Mouse (Mus musculus): ENCODE measurements around the gene Mta3. TPM values are rescaled to one million over a fixed set of nuclear protein-coding genes. Genes with fewer than 3 reads are reported as not detected.

The Mta3 gene
- polyA plus RNA-seq, 1 experiment from 2014 or later: 44.5 TPM

GRCm38 (mm10) chr17:83710639-83711038, 4.7 kb downstream of the Mta3 start:
- WGBS: 94% methylated on average over 8 of the region's 8 CpGs

GRCm38 (mm10) chr17:83712341-83712740, 6.4 kb downstream of the Mta3 start:
- H3K4me2 ChIP-seq (ENCODE audit: low read depth, low read length): no peak overlapping the region
- no peaks in the 10 kb centered on the region for H3K27me3 ChIP-seq (ENCODE audit: control insufficient read depth, insufficient read depth, low read length)
- DNase-seq (ENCODE audit: low spot score) (no peak), ATAC-seq (replicated peaks; ENCODE audit: insufficient number of reproducible peaks, low FRiP score, low TSS enrichment, low read depth) (no peak)
- no peaks in the 10 kb centered on the region for H3K9me3 ChIP-seq (replicated peaks; ENCODE audit: control insufficient read depth, low read length)
- no peaks in the 10 kb centered on the region for H3K4me1 ChIP-seq (ENCODE audit: control insufficient read depth, insufficient read depth, low read length)
- H3K9ac ChIP-seq (replicated peaks; ENCODE audit: low read length): no peak overlapping the region
- no peaks in the 10 kb centered on the region; the same call in none of the 2 replicates for H3K36me3 ChIP-seq (replicated peaks; ENCODE audit: control insufficient read depth, insufficient read depth, low read depth, low read length)
- H3K27ac ChIP-seq (replicated peaks; ENCODE audit: low read depth, low read length): no peak overlapping the region
- 88% methylated on average over 9 of the region's 9 CpGs for WGBS
- no peak overlapping the region for H3K4me3 ChIP-seq (ENCODE audit: low read depth, low read length)

More at GRCm38 (mm10) chr17:83710639-83711038, 4.7 kb downstream of the Mta3 start:
- DNase-seq (ENCODE audit: low spot score) (no peak), ATAC-seq (replicated peaks; ENCODE audit: insufficient number of reproducible peaks, low FRiP score, low TSS enrichment, low read depth) (no peak)
- no peak overlapping the region for H3K4me3 ChIP-seq (ENCODE audit: low read depth, low read length)
- no peaks in the 10 kb centered on the region for H3K4me1 ChIP-seq (ENCODE audit: control insufficient read depth, insufficient read depth, low read length)
- H3K4me2 ChIP-seq (ENCODE audit: low read depth, low read length): no peak overlapping the region
- H3K27ac ChIP-seq (replicated peaks; ENCODE audit: low read depth, low read length): no peak overlapping the region
- H3K9ac ChIP-seq (replicated peaks; ENCODE audit: low read length): no peak overlapping the region
- no peaks in the 10 kb centered on the region for H3K27me3 ChIP-seq (ENCODE audit: control insufficient read depth, insufficient read depth, low read length)
- H3K9me3 ChIP-seq (replicated peaks; ENCODE audit: control insufficient read depth, low read length): no peaks in the 10 kb centered on the region
- H3K36me3 ChIP-seq (replicated peaks; ENCODE audit: control insufficient read depth, insufficient read depth, low read depth, low read length): no peaks in the 10 kb centered on the region; the same call in none of the 2 replicates

DNA sequence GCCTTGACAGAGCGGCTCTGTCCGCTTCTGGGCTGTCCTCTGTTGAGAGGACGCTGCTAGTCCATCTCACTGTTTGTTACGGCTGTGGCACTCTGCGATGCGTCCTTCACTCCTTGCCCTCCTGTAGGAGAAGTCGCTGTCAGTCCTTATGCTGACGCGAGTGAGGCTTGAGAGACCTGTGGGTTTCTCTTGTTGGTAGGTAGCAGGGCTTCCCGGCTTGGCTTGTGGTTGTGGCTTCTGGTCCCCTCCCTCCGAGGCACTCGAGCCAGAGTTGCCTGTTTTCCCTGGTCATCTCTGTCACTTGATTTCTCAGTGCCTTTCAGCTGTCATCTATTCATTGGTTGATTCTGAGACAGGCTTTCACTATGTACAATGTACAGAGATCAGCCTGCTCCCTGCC, 14.5 kb downstream of the Mta3 start:
- H3K27ac ChIP-seq (replicated peaks; ENCODE audit: low read depth, low read length): no peak overlapping the region
- 86% methylated on average over 12 of the region's 12 CpGs for WGBS

GRCm38 (mm10) chr17:83721157-83721556, 15.2 kb downstream of the Mta3 start:
- no peak overlapping the region for H3K4me3 ChIP-seq (ENCODE audit: low read depth, low read length)
- ATAC-seq (replicated peaks; ENCODE audit: insufficient number of reproducible peaks, low FRiP score, low TSS enrichment, low read depth) (no peak), DNase-seq (ENCODE audit: low spot score) (no peak)
- H3K27me3 ChIP-seq (ENCODE audit: control insufficient read depth, insufficient read depth, low read length): no peaks in the 10 kb centered on the region
- no peak overlapping the region for H3K27ac ChIP-seq (replicated peaks; ENCODE audit: low read depth, low read length)
- H3K9ac ChIP-seq (replicated peaks; ENCODE audit: low read length): no peak overlapping the region
- no peaks in the 10 kb centered on the region for H3K4me1 ChIP-seq (ENCODE audit: control insufficient read depth, insufficient read depth, low read length)
- H3K36me3 ChIP-seq (replicated peaks; ENCODE audit: control insufficient read depth, insufficient read depth, low read depth, low read length): no peaks in the 10 kb centered on the region; the same call in 1 of the 2 replicates
- H3K4me2 ChIP-seq (ENCODE audit: low read depth, low read length): no peak overlapping the region
- no peaks in the 10 kb centered on the region for H3K9me3 ChIP-seq (replicated peaks; ENCODE audit: control insufficient read depth, low read length)
- 93% methylated on average over 10 of the region's 10 CpGs for WGBS

More for the DNA sequence above, 14.5 kb downstream of the Mta3 start:
- H3K9ac ChIP-seq (replicated peaks; ENCODE audit: low read length): no peak overlapping the region
- no peak for ATAC-seq (replicated peaks; ENCODE audit: insufficient number of reproducible peaks, low FRiP score, low TSS enrichment, low read depth)
- DNase-seq (ENCODE audit: low spot score): no peak
- H3K4me3 ChIP-seq (ENCODE audit: low read depth, low read length): no peak overlapping the region
- H3K4me2 ChIP-seq (ENCODE audit: low read depth, low read length): no peak overlapping the region
- H3K36me3 ChIP-seq (replicated peaks; ENCODE audit: control insufficient read depth, insufficient read depth, low read depth, low read length): no peaks in the 10 kb centered on the region; the same call in 1 of the 2 replicates
- no peaks in the 10 kb centered on the region for H3K9me3 ChIP-seq (replicated peaks; ENCODE audit: control insufficient read depth, low read length)
- no peaks in the 10 kb centered on the region for H3K4me1 ChIP-seq (ENCODE audit: control insufficient read depth, insufficient read depth, low read length)
- no peaks in the 10 kb centered on the region for H3K27me3 ChIP-seq (ENCODE audit: control insufficient read depth, insufficient read depth, low read length)

DNA sequence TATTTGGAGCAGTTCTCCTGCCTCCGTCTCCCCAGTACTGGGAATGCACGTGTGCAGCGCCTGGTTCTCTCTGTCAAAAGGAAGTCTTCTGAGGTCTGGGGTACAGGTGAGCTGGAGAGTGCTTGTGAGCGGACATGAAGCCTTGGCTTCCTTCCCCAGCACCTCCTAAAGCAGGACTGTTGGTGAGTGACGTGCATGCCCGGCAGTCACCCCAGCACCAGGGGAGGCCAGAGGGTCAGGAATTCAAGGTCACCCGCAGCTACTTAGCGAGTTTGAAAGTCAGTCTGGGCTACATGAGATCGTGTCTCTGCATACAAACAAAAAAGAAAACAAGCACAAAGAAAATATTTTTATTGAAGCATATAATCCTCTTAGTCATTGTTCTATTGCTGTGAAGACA, 17.1 kb downstream of the Mta3 start:
- DNase-seq (ENCODE audit: low spot score): no peak
- no peak overlapping the region for H3K4me2 ChIP-seq (ENCODE audit: low read depth, low read length)
- ATAC-seq (replicated peaks; ENCODE audit: insufficient number of reproducible peaks, low FRiP score, low TSS enrichment, low read depth): no peak
- WGBS: 60% methylated on average over 9 of the region's 9 CpGs
- no peak overlapping the region for H3K4me3 ChIP-seq (ENCODE audit: low read depth, low read length)
- no peak overlapping the region for H3K27ac ChIP-seq (replicated peaks; ENCODE audit: low read depth, low read length)
- no peaks in the 10 kb centered on the region for H3K9me3 ChIP-seq (replicated peaks; ENCODE audit: control insufficient read depth, low read length)
- H3K4me1 ChIP-seq (ENCODE audit: control insufficient read depth, insufficient read depth, low read length): no peaks in the 10 kb centered on the region
- no peak overlapping the region for H3K9ac ChIP-seq (replicated peaks; ENCODE audit: low read length)
- no peaks in the 10 kb centered on the region for H3K36me3 ChIP-seq (replicated peaks; ENCODE audit: control insufficient read depth, insufficient read depth, low read depth, low read length)
- H3K27me3 ChIP-seq (ENCODE audit: control insufficient read depth, insufficient read depth, low read length): no peaks in the 10 kb centered on the region

DNA sequence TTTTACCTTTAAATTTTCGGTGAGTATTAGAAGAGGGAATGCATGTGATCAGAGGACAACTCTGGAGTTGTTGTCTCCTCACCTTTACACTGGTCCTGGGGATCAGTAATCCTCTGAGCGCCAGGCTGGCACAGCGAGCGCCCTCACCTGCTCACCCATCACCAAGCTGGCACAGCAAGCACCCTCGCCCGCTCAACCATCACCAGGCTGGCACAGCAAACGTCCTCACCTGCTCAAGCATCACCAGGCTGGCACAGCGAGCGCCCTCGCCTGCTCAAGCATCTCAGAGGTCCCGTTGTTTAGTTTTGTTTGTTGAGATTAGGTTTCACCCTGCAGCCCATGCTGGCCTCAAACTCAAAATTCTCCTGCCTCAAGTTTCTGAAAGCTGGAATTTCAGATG, 20.5 kb downstream of the Mta3 start:
- no peak overlapping the region for H3K4me3 ChIP-seq (ENCODE audit: low read depth, low read length)
- no peak overlapping the region for H3K4me2 ChIP-seq (ENCODE audit: low read depth, low read length)
- ATAC-seq (replicated peaks; ENCODE audit: insufficient number of reproducible peaks, low FRiP score, low TSS enrichment, low read depth): no peak

GRCm38 (mm10) chr17:83727707-83728106, 21.7 kb downstream of the Mta3 start:
- Histone ChIP-seq H3K27me3 (ENCODE audit: control insufficient read depth, insufficient read depth, low read length) (no peaks in the 10 kb centered on the region), H3K9ac (replicated peaks; ENCODE audit: low read length) (no peak overlapping the region), H3K36me3 (replicated peaks; ENCODE audit: control insufficient read depth, insufficient read depth, low read depth, low read length) (no peaks in the 10 kb centered on the region), H3K9me3 (replicated peaks; ENCODE audit: control insufficient read depth, low read length) (no peaks in the 10 kb centered on the region), H3K4me1 (ENCODE audit: control insufficient read depth, insufficient read depth, low read length) (no peaks in the 10 kb centered on the region), H3K4me3 (ENCODE audit: low read depth, low read length) (no peak overlapping the region), H3K4me2 (ENCODE audit: low read depth, low read length) (no peak overlapping the region), H3K27ac (replicated peaks; ENCODE audit: low read depth, low read length) (no peak overlapping the region)
- DNase-seq (ENCODE audit: low spot score) (no peak), ATAC-seq (replicated peaks; ENCODE audit: insufficient number of reproducible peaks, low FRiP score, low TSS enrichment, low read depth) (no peak)
- WGBS: 91% methylated on average over 4 of the region's 4 CpGs

More for the DNA sequence above, 20.5 kb downstream of the Mta3 start:
- Histone ChIP-seq H3K27ac (replicated peaks; ENCODE audit: low read depth, low read length) (no peak overlapping the region), H3K9me3 (replicated peaks; ENCODE audit: control insufficient read depth, low read length) (no peaks in the 10 kb centered on the region), H3K36me3 (replicated peaks; ENCODE audit: control insufficient read depth, insufficient read depth, low read depth, low read length) (no peaks in the 10 kb centered on the region), H3K9ac (replicated peaks; ENCODE audit: low read length) (no peak overlapping the region), H3K4me1 (ENCODE audit: control insufficient read depth, insufficient read depth, low read length) (no peaks in the 10 kb centered on the region), H3K27me3 (ENCODE audit: control insufficient read depth, insufficient read depth, low read length) (no peaks in the 10 kb centered on the region)
- 91% methylated on average over 11 of the region's 11 CpGs for WGBS
- no peak for DNase-seq (ENCODE audit: low spot score)

- Histone ChIP-seq H3K9me3 (replicated peaks; ENCODE audit: control insufficient read depth, low read length) (no peaks in the 10 kb centered on the region), H3K36me3 (replicated peaks; ENCODE audit: control insufficient read depth, insufficient read depth, low read depth, low read length) (no peaks in the 10 kb centered on the region), H3K27me3 (ENCODE audit: control insufficient read depth, insufficient read depth, low read length) (no peaks in the 10 kb centered on the region), H3K4me3 (ENCODE audit: low read depth, low read length) (no peak overlapping the region), H3K4me2 (ENCODE audit: low read depth, low read length) (no peak overlapping the region), H3K27ac (replicated peaks; ENCODE audit: low read depth, low read length) (no peak overlapping the region), H3K4me1 (ENCODE audit: control insufficient read depth, insufficient read depth, low read length) (no peaks in the 10 kb centered on the region), H3K9ac (replicated peaks; ENCODE audit: low read length) (no peak overlapping the region)
- ATAC-seq (replicated peaks; ENCODE audit: insufficient number of reproducible peaks, low FRiP score, low TSS enrichment, low read depth) (no peak), DNase-seq (ENCODE audit: low spot score) (no peak)
- WGBS: 94% methylated on average over 9 of the region's 9 CpGs
Observed at GRCm38 (mm10) chr17:83729029-83729428, 23.1 kb downstream of the Mta3 start.

Data from embryonic facial prominence, embryonic 11.5 days (tissue).